Mouse (Mus musculus) kidney, adult 2 months (tissue): Measurements from ENCODE around the gene Abi1. TPM values are rescaled to one million over a fixed set of nuclear protein-coding genes. Genes with fewer than 3 reads are reported as not detected.

Experiments used
- DNase-seq: peaks from one replicate; pipeline ENCODE4 v3.0.0; 2021
- H3K27ac ChIP-seq: fragments of 200-500 bp; 2 replicates; pipeline ENCODE4 v1.5.1; 2012; ENCODE audit warnings: low read depth, low read length, control low read depth, inconsistent platforms; ENCODE audit not compliant: insufficient read depth
- H3K27me3 ChIP-seq: fragments of 200-500 bp; replicated peaks from 2 replicates; pipeline ENCODE4 v1.6.1; 2012; ENCODE audit warnings: mild to moderate bottlenecking, moderate library complexity, low read length, inconsistent platforms; ENCODE audit not compliant: control insufficient read depth, insufficient read depth
- H3K36me3 ChIP-seq: fragments of 200-500 bp; 2 replicates; pipeline ENCODE4 v1.6.1; 2012; ENCODE audit warnings: mild to moderate bottlenecking, moderate library complexity, low read length, inconsistent platforms; ENCODE audit not compliant: control insufficient read depth, insufficient read depth
- H3K4me1 ChIP-seq: fragments of 200-500 bp; 2 replicates; pipeline ENCODE4 v1.6.1; 2011; ENCODE audit warnings: low read length; ENCODE audit not compliant: control insufficient read depth, insufficient read depth
- H3K4me3 ChIP-seq: fragments of 200-500 bp; 2 replicates; pipeline ENCODE4 v1.5.1; 2011; ENCODE audit warnings: mild to moderate bottlenecking, low read depth, low read length, control low read depth; ENCODE audit not compliant: insufficient read depth
- CTCF ChIP-seq: fragments of 200-500 bp; conservative IDR thresholded peaks from 2 replicates; pipeline ENCODE4 v1.5.1; 2011; ENCODE audit warnings: low read depth, mild to moderate bottlenecking, control low read depth, low read length, moderate library complexity, mixed read lengths; ENCODE audit not compliant: insufficient read depth, insufficient read length
- POLR2A ChIP-seq: fragments of 200-500 bp; IDR thresholded peaks from one replicate; pipeline ENCODE4 v1.6.1; 2011; ENCODE audit warnings: low read depth, low read length, control low read depth
- whole genome bisulfite sequencing: fragments of 180-500 bp; shearing (Covaris S2); methylation state at CpG from one replicate; pipeline ENCODE4 v1.1.7; 2018; 5-methylcytosine and 5-hydroxymethylcytosine counted together
- polyA plus RNA-seq: library from polyadenylated mRNA; depleted of rRNA; stranded (reverse); fragments of >200 nt; gene quantifications from 2 replicates; pipeline ENCODE4 v1.2.3, GENCODE M21; 2012; rRNA removed

Abi1 gene
- polyA plus RNA-seq: 67.9 and 72.9 TPM in 2 replicates

DNA sequence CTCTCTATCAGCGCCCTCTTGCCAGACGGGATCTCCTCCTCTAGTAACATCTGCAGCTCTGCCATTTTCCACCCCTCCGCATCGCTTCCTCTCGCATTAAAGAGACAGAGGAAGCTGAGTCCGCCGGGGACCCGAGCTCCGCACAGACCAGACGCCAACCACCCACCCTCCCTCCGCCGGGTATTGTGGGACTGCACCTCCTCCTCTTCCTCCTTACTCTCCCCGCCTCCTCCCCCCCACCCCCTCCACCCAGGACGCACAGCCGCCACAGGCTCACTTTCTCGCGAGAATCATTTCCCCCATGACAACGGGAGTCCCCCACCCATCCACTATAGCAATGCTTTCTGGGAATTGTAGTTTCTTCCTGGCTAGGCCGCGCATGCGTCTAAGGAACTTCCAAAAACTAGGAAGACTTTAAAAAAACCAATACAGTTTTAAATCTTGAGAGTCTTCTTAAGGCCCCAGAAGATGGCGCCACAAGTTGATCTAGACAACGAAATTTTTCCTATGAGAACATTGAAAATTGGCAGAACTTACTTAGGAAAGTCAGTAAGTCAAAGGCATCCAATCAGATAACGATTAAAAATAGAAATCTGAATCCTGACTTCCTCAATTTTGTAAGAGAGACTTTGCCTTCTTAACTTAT, at the start of gene Abi1:
Gene Abi1 (minus strand): TSS at position 241 of the 646 bp plus-strand sequence.
- H3K36me3 ChIP-seq: no peaks in the 10 kb centered on the region
- peak; percentile 98 for DNase-seq
- peaks cover 10% of the 10 kb centered on the region; the same call in 1 of the 2 replicates for H3K4me1 ChIP-seq
- H3K27me3 ChIP-seq: no peaks in the 10 kb centered on the region
- H3K4me3 ChIP-seq: peak within 1 kb of the TSS; percentile 98
- no peak for TF ChIP-seq CTCF
- peak; percentile 94 for TF ChIP-seq POLR2A
- 1% methylated on average over 24 of the region's 24 CpGs for WGBS
- peak within 1 kb of the TSS; percentile 97 for H3K27ac ChIP-seq

DNA sequence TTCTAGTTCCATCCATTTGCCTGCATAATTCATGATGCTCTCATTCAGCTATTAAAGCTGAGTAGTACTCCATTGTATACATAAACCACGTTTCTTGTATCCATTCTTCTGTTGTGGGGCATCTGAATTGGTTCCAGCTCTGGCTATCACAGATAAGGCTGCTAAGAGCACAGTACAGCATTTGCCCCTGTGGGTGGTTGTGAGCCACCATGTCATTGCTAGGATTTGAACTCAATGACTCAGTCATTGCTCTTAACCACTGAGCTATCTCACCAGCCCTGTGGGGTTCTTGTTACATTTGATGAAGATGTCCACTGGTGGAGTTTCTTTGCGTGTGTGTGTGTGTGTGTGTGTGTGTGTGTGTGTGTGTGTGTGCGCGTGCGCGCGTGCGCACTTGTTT, 44.5 kb upstream of the Abi1 start:
- Histone ChIP-seq H3K4me3 (no peak overlapping the region), H3K27ac (no peak overlapping the region), H3K27me3 (no peaks in the 10 kb centered on the region), H3K36me3 (peaks cover 4% of the 10 kb centered on the region), H3K4me1 (no peaks in the 10 kb centered on the region)
- DNase-seq: no peak
- WGBS: 96% methylated on average over 8 of the region's 8 CpGs
- TF ChIP-seq CTCF: no peak
- no peak for TF ChIP-seq POLR2A

DNA sequence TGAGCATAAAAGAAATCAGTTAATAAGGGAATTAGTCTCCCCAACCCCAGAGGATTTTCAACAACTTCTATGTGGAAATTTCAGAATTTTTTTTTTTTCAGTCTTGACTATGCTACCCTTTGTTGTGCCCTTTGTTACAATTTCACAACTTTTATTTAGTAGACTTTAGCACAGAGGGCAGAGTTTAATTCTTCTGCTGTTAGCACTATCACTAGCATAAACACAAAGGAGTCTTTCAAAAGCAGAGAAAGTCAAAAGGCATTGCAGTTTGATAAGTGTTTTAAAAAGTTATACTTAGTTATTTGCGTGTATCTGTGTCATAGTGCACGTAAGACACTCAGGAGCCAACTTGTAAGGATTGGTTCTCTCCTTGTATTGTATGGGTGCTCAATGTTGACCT, 38.5 kb upstream of the Abi1 start:
- peaks cover 8% of the 10 kb centered on the region; the same call in 1 of the 2 replicates for H3K4me1 ChIP-seq
- no peaks in the 10 kb centered on the region; the same call in 1 of the 2 replicates for H3K27me3 ChIP-seq
- WGBS: 79% methylated on average over 2 of the region's 2 CpGs
- H3K27ac ChIP-seq: peak overlapping the region; percentile 69; the same call in 1 of the 2 replicates
- peak; percentile 71 for DNase-seq
- no peak for TF ChIP-seq CTCF
- no peak for TF ChIP-seq POLR2A
- no peak overlapping the region for H3K4me3 ChIP-seq
- peaks cover 7% of the 10 kb centered on the region for H3K36me3 ChIP-seq

DNA sequence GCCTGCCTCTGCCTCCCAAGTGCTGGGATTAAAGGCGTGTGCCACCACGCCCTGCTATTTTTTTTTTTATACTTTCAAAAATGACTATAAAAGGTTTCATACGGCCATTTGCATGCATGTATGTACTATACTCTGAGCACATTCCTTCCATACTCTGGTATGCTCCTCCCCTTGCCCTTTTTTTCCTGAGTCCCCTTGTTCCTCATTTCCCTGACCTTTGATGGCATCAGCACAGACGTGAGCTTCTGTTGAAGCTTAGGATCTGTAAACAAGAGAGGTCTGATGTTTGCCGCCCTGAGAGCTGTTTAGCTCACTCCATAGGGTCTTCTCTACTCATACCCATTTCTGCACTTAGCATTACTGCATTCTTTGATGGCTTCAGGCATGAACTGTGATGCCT, 37.7 kb upstream of the Abi1 start:
- no peak for DNase-seq
- Histone ChIP-seq H3K27me3 (no peaks in the 10 kb centered on the region; the same call in 1 of the 2 replicates), H3K4me1 (peaks cover 8% of the 10 kb centered on the region; the same call in 1 of the 2 replicates), H3K27ac (0 out of 2 replicates have a peak overlapping the region, but pooled peaks have one; percentile 7), H3K4me3 (no peak overlapping the region), H3K36me3 (peaks cover 4% of the 10 kb centered on the region)
- TF ChIP-seq CTCF (no peak), POLR2A (no peak)
- WGBS: 91% methylated on average over 5 of the region's 5 CpGs

DNA sequence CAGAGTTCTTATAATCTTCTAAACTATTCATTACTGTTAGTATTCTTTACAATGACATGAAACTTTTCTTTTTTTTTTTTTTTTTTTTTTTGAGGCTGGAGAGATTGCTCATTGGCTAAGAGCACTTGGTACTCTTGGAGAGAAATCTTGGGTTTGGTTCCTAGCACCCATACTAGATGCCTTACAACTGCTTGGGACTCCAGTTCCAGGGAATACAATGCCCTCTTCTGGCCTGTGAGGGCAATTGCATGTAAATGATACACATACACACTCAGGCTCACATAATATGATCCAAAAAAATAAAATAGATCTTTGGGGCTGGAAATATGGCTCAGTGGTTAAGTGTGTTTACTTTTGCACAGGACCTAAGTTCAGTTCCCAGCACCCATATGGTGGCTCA, 36.7 kb upstream of the Abi1 start:
- Histone ChIP-seq H3K4me3 (no peak overlapping the region), H3K36me3 (peaks cover 3% of the 10 kb centered on the region), H3K27me3 (no peaks in the 10 kb centered on the region; the same call in 1 of the 2 replicates), H3K4me1 (peaks cover 8% of the 10 kb centered on the region; the same call in 1 of the 2 replicates), H3K27ac (no peak overlapping the region)
- DNase-seq: no peak
- TF ChIP-seq CTCF (no peak), POLR2A (no peak)

DNA sequence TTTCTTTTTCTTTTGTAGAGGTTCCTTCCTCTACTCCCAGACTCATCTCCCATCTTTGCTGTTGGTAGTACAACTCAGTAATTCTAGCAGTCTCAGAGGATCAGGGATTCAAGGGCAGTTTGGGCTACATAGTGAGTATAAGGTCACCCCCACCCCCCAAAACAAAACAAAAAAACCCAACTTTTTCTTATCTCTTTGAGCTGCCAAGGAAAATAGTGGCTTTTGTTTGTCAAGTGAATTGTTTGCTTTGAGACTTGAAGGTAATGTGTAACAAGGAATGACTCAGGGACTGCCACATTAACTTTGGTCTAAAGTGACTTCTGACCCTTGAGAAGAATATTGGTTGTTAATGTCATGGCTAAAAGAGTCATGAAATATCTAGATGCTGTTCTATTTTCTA, 35.8 kb upstream of the Abi1 start:
- peak; percentile 42 for DNase-seq
- TF ChIP-seq CTCF (no peak), POLR2A (no peak)
- Histone ChIP-seq H3K4me3 (no peak overlapping the region), H3K27me3 (no peaks in the 10 kb centered on the region; the same call in 1 of the 2 replicates), H3K36me3 (peaks cover 3% of the 10 kb centered on the region), H3K27ac (no peak overlapping the region), H3K4me1 (peaks cover 8% of the 10 kb centered on the region; the same call in 1 of the 2 replicates)

DNA sequence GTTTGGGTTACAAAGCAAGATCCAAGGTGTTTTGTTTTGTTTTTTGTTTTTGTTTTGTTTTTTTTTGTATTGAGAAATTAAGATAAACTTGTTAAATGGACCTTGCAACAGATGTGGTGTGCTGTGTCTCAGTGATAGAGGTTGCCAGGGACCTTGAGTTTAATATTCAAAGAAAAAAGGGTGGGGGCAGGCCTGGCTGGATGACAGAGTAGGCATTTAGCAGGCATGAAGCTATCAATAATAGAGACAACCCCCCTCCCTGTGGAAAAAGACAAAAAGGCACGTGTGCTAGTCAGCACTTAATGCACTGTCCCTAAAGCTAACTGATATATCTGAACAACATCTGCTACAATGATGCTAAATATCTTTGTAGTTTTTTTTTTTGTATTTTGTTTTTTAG, 31.4 kb upstream of the Abi1 start:
- TF ChIP-seq CTCF (no peak), POLR2A (no peak)
- Histone ChIP-seq H3K36me3 (peaks cover 2% of the 10 kb centered on the region; the same call in 1 of the 2 replicates), H3K4me1 (peaks cover 5% of the 10 kb centered on the region; the same call in 1 of the 2 replicates), H3K4me3 (no peak overlapping the region), H3K27ac (no peak overlapping the region), H3K27me3 (no peaks in the 10 kb centered on the region; the same call in 1 of the 2 replicates)
- DNase-seq: no peak
- 46% methylated on average over 1 of the region's 1 CpGs for WGBS
